10 mouse cellular contexts compared by ENCODE assay signal in the genomic region with DNA sequence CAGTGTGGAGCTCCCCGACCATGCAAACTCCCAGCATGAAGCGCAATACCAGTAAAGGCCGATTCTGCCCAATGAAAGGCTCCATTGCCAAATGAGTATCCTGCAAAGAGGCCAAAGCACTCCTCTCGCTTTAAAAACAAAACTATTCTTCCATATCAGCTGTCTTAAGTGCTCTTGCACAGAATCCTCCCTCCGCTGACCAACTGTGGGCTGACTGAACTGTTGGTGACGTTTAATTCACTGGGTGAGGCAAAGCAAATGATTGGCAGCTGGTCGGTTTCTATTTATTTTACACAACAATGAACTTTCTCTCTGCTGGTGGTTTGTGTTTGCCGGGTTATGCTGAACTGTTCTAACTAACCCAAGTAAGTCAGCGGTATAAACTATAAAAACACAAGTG. TPM values are rescaled to one million over a fixed set of nuclear protein-coding genes. Genes with fewer than 3 reads are reported as not detected.
DNase-seq lines count a peak whose midpoint lies in the region; ATAC-seq and TF ChIP-seq lines count a peak whose summit lies in the region.
"Had no signal": no experiment of that assay in that cellular context is flagged by ENCODE, and none has a peak within 500 bp of the region (broad histone marks: within the 10 kb centered on the region; RNA-seq: fewer than 3 reads in every experiment).

No protein-coding gene starts in this region.

- H3K4me1 ChIP-seq in kidney, embryonic 16.5 days (ENCODE audit: insufficient read depth, low read length): peaks cover 19% of the 10 kb centered on the region
- H3K4me1 ChIP-seq in kidney, embryonic 14.5 days (ENCODE audit: control insufficient read depth, insufficient read depth, low read length): peaks cover 14% of the 10 kb centered on the region; the same call in 1 of the 2 replicates
- H3K4me1 ChIP-seq in heart, embryonic 15.5 days (replicated peaks): peaks cover 44% of the 10 kb centered on the region
- H3K4me1 ChIP-seq in lung, embryonic 16.5 days (replicated peaks; ENCODE audit: control insufficient read depth, insufficient read depth, low read length): peaks cover 26% of the 10 kb centered on the region
- peaks cover 10% of the 10 kb centered on the region for H3K4me1 ChIP-seq in thymus, adult 2 months (replicated peaks; ENCODE audit: control insufficient read depth, insufficient read depth, low read length)

- H3K36me3 ChIP-seq in kidney, embryonic 16.5 days (ENCODE audit: insufficient read depth, low read length): no peaks in the 10 kb centered on the region
- no peaks in the 10 kb centered on the region for H3K36me3 ChIP-seq in kidney, embryonic 14.5 days (ENCODE audit: control insufficient read depth, insufficient read depth, low read length)
- H3K36me3 ChIP-seq in heart, embryonic 15.5 days: no peaks in the 10 kb centered on the region
- H3K36me3 ChIP-seq in lung, embryonic 16.5 days (ENCODE audit: control insufficient read depth, insufficient read depth, low read length): no peaks in the 10 kb centered on the region
- H3K36me3 ChIP-seq in thymus, adult 2 months (ENCODE audit: control insufficient read depth, insufficient read depth, low read length): no peaks in the 10 kb centered on the region

- no peak overlapping the region for H3K4me3 ChIP-seq in kidney, embryonic 16.5 days (ENCODE audit: low read length)
- no peak overlapping the region for H3K4me3 ChIP-seq in kidney, embryonic 14.5 days (ENCODE audit: low read length)
- H3K4me3 ChIP-seq in heart, embryonic 15.5 days: peak overlapping the region; percentile 17
- no peak overlapping the region for H3K4me3 ChIP-seq in lung, embryonic 16.5 days (ENCODE audit: low read length)
- no peak overlapping the region for H3K4me3 ChIP-seq in thymus, adult 2 months (ENCODE audit: control insufficient read depth, insufficient read depth, low read length)

- TF ChIP-seq CTCF in thymus, adult 2 months (IDR thresholded peaks at IDR 0.05; ENCODE audit: borderline replicate concordance, control insufficient read depth, extremely low read depth, insufficient read depth, low read length, poor library complexity): no peak

- no peak overlapping the region for H3K27ac ChIP-seq in kidney, embryonic 16.5 days (ENCODE audit: low read length)
- H3K27ac ChIP-seq in kidney, embryonic 14.5 days (ENCODE audit: low read depth, low read length): no peak overlapping the region
- H3K27ac ChIP-seq in heart, embryonic 15.5 days: peak overlapping the region; percentile 67
- peak overlapping the region; percentile 69 for H3K27ac ChIP-seq in lung, embryonic 16.5 days (ENCODE audit: low read length)
- H3K27ac ChIP-seq in thymus, adult 2 months (ENCODE audit: control insufficient read depth, insufficient read depth, low read length): no peak overlapping the region

- no peaks in the 10 kb centered on the region for H3K27me3 ChIP-seq in kidney, embryonic 16.5 days (ENCODE audit: insufficient read depth, low read length)
- H3K27me3 ChIP-seq in kidney, embryonic 14.5 days (ENCODE audit: control insufficient read depth, insufficient read depth, low read length): no peaks in the 10 kb centered on the region; the same call in 1 of the 2 replicates
- no peaks in the 10 kb centered on the region for H3K27me3 ChIP-seq in heart, embryonic 15.5 days
- no peaks in the 10 kb centered on the region for H3K27me3 ChIP-seq in lung, embryonic 16.5 days (ENCODE audit: control insufficient read depth, insufficient read depth, low read depth, low read length)
- H3K27me3 ChIP-seq in thymus, adult 2 months (ENCODE audit: control insufficient read depth, insufficient read depth, low read length): no peaks in the 10 kb centered on the region

- H3K4me2 ChIP-seq in kidney, embryonic 16.5 days (replicated peaks; ENCODE audit: low read depth, low read length): 0 out of 2 replicates have a peak overlapping the region, but pooled peaks have one; percentile 20
- H3K4me2 ChIP-seq in kidney, embryonic 14.5 days (replicated peaks; ENCODE audit: low read depth, low read length): no peak overlapping the region
- H3K4me2 ChIP-seq in heart, embryonic 15.5 days: peak overlapping the region; percentile 47
- H3K4me2 ChIP-seq in lung, embryonic 16.5 days (ENCODE audit: low read depth, low read length): peak overlapping the region; percentile 11; the same call in 1 of the 2 replicates

- no peak for ATAC-seq in kidney, embryonic 16.5 days (ENCODE audit: low FRiP score, low TSS enrichment)
- no peak for ATAC-seq in kidney, embryonic 14.5 days (ENCODE audit: low FRiP score, low TSS enrichment)
- ATAC-seq in heart, embryonic 15.5 days (replicated peaks; ENCODE audit: insufficient number of reproducible peaks, insufficient read depth, low FRiP score, low read depth): no peak
- ATAC-seq in lung, embryonic 16.5 days (ENCODE audit: low read depth): no peak

- no peaks in the 10 kb centered on the region for H3K9me3 ChIP-seq in kidney, embryonic 16.5 days (ENCODE audit: low read length)
- no peaks in the 10 kb centered on the region for H3K9me3 ChIP-seq in kidney, embryonic 14.5 days (ENCODE audit: control insufficient read depth, low read length)
- H3K9me3 ChIP-seq in heart, embryonic 15.5 days (replicated peaks): no peaks in the 10 kb centered on the region
- H3K9me3 ChIP-seq in lung, embryonic 16.5 days (ENCODE audit: control insufficient read depth, low read length): no peaks in the 10 kb centered on the region

- peak; percentile 17 for DNase-seq in brain, adult 2 months (ENCODE audit: low read depth, low spot score)
- DNase-seq in thymus, adult 2 months: no peak
- no peak for DNase-seq in spleen, postnatal 14 days (ENCODE audit: low spot score in 2 of 2)
- DNase-seq in thymus, postnatal 0 days (ENCODE audit: low spot score): no peak
- DNase-seq: adrenal gland, postnatal 25 days; cerebellum, adult 9-10 months had no signal

- 43% methylated on average over 9 of the region's 9 CpGs for WGBS in kidney, embryonic 16.5 days
- whole genome bisulfite sequencing in kidney, embryonic 14.5 days: 53% methylated on average over 9 of the region's 9 CpGs
- WGBS in heart, embryonic 15.5 days: 38% methylated on average over 9 of the region's 9 CpGs
- WGBS in lung, embryonic 16.5 days: 37% methylated on average over 9 of the region's 9 CpGs
- WGBS in thymus, adult 2 months: 92% methylated on average over 9 of the region's 9 CpGs

- H3K9ac ChIP-seq in kidney, embryonic 16.5 days (replicated peaks; ENCODE audit: low read length): no peak overlapping the region; the same call in 1 of the 2 replicates
- no peak overlapping the region for H3K9ac ChIP-seq in kidney, embryonic 14.5 days (ENCODE audit: low read depth, low read length)
- H3K9ac ChIP-seq in heart, embryonic 15.5 days: 0 out of 2 replicates have a peak overlapping the region, but pooled peaks have one; percentile 2
- H3K9ac ChIP-seq in lung, embryonic 16.5 days (ENCODE audit: low read length): no peak overlapping the region; the same call in 1 of the 2 replicates

- no peak for TF ChIP-seq POLR2A in thymus, adult 2 months (IDR thresholded peaks at IDR 0.05; ENCODE audit: control insufficient read depth, extremely low read depth, insufficient read depth, low read length, poor library complexity)

RNA-seq across cellular contexts. Expression of a gene that starts 15.2 kb away (rescaled TPM):
- polyA plus RNA-seq in kidney, embryonic 16.5 days (2015; fragmentation: Nextera tagmentation; extraction: Ambion mirVana): 26.4 and 26.6 TPM in 2 replicates
- polyA plus RNA-seq in kidney, embryonic 14.5 days (2014; fragmentation: Nextera tagmentation; extraction: Ambion mirVana): 14.4 and 23.2 TPM in 2 replicates
- polyA plus RNA-seq in heart, embryonic 15.5 days (2015; fragmentation: Nextera tagmentation; extraction: Ambion mirVana): 27.3 and 35.2 TPM in 2 replicates
- polyA plus RNA-seq in lung, embryonic 16.5 days (2015; fragmentation: Nextera tagmentation; extraction: Ambion mirVana): 47.9 TPM in 2 replicates
- polyA plus RNA-seq in thymus, adult 2 months (2012; rRNA removed): 28.0 and 32.0 TPM in 2 replicates
- polyA plus RNA-seq in thymus, postnatal 0 days (2015; fragmentation: Nextera tagmentation; extraction: Ambion mirVana): 33.8 and 39.2 TPM in 2 replicates

Comparison
In these comparisons a context has a peak if more than half of its experiments do, and no peak if none do; other contexts are left out.
1. H3K27ac ChIP-seq: peak in heart, embryonic 15.5 days (single experiment) and lung, embryonic 16.5 days (single experiment); none in kidney, embryonic 16.5 days (single experiment), kidney, embryonic 14.5 days (single experiment) and thymus, adult 2 months (single experiment).